Mouse (Mus musculus) left cerebral cortex, adult 9 months (tissue): ENCODE results near the gene Perp.
A peak's percentile ranks its signal among the peaks of the same experiment; 100 is the strongest.

Experiments
- DNase-seq, 2 experiments: peaks; one replicate each; pipeline ENCODE4 v3.0.0; 2022; ENCODE audit warnings: low spot score in 2 of 2

Perp gene

DNA sequence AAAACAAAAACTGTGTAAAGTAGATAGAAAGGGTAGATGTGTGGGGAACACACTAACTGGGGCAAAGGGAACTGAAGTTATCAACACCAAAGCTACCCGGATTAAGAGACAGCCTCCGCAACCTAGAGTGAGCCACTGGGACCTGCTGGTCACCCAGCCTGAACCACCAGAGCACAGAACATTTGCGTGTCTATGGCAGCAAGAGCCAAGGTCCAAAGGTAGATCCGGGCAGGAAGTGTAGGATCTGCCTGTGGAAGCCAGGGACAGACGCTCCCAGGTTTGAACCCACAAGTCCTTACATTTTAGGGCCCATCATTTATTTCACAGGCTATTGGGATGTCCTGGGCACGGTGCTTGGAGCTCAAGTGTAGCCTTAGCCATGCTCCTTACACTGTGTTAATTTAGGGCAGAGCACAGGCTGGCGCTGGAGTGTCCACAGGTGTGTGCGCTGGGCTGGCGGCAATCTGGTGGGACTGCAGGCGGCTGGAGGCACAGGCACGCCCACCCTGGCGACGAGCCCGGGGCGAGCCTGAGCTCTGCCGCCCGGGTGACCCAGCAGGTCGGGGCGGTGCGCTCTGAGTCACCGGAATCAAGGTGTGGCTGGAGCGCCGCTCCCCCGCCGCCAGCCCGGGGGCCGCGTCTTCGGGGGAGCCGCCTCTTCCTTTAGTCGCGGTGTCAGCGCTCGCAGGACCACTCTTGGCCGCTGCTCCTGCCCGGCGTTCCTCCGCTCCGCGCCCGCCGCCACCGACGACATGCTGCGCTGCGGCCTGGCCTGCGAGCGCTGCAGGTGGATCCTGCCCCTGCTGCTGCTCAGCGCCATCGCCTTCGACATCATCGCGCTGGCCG is at the start of gene Perp:
TSS of gene Perp (plus strand) at position 580 of the 846 bp plus-strand sequence.
- DNase-seq: peak in 1 of 2 experiments; percentile 9

GRCm38 (mm10) chr10:18811751-18812150 is 33.1 kb upstream of the Perp start:
- no peak for DNase-seq

DNA sequence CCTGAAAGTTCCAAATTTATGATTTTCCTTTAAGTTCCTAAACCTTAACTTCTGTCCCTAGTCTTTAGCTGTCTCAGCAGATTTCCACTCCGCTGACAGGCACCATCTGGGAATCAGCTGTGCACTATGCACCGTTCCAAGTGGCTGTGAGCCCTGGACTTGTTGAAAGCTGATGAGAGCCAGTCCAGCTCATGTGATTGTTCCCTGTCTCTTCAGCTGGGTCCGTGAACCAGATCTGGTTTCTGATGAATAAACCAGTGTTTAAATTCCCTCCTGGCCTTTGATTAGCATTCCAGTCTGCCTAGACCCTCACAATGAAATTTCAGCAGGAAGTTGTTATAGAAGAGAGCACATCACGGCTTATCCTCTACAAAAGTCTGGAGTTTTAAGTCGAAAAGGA is 28.3 kb upstream of the Perp start:
- DNase-seq: no peak

DNA sequence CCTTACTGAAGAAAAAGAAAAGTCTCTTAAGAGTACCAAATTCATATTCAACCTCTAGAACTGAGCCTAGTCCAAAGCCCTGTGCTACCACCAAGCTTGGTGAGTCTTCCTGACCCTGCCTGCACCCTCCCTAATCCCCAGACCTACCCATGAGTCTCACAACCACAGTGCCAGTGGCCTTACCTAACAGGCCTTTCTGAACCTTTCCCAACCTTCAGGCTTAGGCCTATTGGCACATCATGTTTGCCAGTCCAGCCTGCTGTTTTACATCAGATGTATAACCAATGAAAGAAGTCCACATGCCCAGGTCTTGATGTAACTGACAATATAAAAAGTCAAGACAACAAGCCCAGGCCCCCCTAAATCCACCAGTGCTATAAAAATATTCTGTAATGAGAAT is 19.7 kb upstream of the Perp start:
- no peak for DNase-seq

DNA sequence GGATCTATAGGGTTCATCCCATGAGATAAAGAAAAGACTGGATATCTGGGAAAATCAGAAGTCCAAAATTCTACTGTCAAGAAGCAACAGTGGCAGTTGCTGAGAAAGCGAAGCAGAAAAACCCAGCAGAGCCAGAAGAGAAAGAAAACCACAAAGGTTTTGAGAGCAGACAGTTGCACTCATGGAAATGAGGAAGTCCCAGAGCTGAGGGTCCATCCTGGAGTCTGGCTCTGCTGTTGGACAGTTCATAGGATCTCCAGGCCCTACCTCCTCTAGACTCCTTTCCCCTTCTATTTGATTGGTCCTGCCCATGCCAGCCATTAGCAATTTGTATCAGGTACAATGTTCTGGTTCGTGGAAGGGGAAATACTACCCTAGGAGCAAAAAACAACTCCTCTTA is 18.7 kb upstream of the Perp start:
- DNase-seq: no peak

DNA sequence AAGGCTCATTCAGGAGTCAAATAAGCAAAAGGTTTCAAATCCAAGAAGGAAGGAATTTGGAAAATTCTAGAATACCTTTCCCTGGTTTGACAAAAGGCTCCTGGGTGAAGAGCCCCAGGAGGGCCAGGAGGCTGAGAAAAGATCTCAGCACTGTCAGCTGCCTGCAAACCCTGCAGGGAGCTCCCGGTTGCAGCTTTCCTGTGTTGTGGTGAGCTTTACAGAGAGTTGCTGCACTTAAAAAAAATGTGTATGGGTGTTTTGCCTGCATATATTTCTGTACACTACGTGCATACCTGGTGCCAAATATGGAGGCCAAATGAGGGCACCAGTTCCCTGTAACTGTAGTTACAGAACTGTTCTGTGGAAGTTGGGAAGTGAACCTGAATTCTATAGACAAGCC is 16.9 kb upstream of the Perp start:
- DNase-seq: no peak

GRCm38 (mm10) chr10:18830359-18830758 is 14.5 kb upstream of the Perp start:
- DNase-seq: no peak

DNA sequence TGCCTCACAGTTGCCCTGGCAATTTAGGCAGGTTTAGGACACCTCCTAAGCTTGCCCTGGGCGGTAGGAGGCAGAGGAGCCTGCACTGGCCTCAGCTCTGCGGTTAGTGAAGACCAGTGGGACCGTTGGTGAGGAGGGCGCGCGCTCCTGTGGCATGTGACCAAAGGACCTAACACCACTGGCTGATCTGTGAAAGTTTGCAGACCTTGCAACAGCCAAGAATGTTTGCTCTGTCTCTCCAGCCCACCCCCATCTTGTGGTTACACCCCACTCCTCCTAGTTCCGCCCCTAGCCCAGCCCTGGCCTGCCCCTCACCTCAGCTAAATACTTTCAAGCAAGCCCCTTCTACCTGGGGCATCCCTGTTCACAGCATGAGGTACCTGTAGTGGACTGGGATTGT is 13.0 kb upstream of the Perp start:
- DNase-seq: no peak

GRCm38 (mm10) chr10:18834389-18834788 is 10.4 kb upstream of the Perp start:
- no peak for DNase-seq

DNA sequence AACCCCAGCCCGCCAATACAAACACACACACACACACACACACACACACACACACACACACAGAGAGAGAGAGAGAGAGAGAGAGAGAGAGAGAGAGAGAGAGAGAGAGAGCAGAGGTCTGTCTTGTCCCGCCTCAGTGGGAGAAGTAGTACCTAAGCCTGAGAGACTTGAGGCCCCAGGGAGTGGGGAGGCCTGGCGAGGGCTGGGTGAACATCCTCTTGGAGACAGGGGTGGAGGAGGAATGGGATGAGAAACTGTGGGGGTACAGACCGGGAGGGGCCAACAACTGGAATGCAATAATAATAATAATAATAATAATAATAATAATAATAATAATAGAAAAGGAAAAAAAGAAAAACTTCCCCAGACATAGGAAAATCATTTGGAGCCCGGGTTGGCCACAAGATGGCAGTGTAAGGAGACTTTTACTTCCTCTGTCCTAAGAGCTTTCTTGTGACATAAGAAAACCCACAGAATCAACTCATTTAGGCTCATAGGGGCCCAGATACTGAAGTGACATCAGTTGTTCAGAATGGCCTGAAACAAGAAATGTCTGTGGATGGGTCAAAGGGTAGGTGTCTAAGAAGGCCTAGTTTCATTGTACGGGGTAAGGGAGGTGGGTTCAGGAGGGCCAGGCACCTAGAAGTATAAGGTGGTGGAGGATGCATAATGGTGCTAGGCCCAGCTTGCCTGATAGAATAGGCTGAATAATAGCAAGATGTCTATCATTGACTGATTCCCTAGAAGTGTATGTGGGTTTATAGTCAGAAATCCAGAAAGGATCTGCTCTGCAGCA is 8.9 kb upstream of the Perp start:
- DNase-seq: peak in 1 of 2 experiments; percentile 19

- no peak for DNase-seq
Measured at GRCm38 (mm10) chr10:18839530-18839929, 5.3 kb upstream of the Perp start.

DNA sequence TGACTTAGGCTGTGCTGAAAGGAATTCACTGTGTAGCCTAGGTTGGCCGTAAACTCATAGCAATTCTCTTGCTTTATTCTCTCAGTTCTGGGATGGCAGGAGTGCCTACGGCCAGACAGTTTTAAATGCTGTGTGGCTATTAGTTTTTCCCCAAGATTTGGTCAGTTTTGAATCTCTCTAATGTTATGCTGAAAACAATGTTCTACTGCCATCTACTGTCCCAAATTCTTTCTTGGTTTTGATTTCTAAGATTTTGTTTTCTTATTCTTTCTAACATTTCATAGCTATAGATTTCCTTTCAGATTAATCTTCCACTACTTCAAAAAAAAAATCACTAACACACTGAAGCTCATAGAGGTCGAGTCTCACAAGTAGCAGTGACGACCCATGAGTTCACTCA is 4.1 kb upstream of the Perp start:
- DNase-seq: no peak

DNA sequence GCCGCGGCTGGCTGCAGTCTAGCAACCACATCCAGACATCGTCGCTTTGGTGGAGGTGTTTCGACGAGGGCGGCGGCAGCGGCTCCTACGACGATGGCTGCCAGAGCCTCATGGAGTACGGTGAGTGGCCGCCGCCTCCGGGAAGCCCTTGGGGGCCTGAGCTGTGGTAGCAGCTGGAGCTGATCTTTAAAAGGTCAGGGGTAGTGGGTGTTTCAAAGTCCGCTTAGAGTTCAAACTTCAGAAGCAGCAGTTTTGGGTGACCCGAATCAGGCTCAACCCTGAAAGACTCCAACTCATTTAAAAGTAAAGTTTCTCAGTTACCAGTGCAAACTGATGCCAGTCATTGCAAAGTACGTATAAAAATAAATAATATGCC is 455 bp downstream of the Perp start:
- DNase-seq: no peak

GRCm38 (mm10) chr10:18845711-18846110 is 891 bp downstream of the Perp start:
- DNase-seq: no peak

GRCm38 (mm10) chr10:18846474-18847264 is 1.8 kb downstream of the Perp start:
- DNase-seq: no peak

DNA sequence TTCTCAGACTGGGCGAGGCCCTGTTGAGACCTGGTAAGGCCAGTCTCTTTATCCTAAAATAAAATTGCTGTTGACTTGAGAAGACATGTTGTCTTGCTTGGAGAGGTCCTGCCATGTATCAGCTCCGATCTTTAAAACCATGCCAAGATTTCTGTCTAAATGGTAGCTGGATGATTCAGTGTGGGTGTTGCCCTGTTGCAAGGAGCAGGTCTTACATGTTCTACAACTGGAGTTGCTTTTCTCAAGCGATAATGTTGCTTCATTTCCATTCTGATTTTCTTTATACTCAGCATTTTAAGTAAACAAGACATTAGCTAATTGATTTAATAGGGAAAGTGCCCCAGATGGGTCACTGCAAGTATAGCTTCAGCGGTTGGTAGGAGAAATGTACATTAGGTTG is 5.4 kb downstream of the Perp start:
- DNase-seq: no peak

GRCm38 (mm10) chr10:18853417-18853816 is 8.6 kb downstream of the Perp start:
- DNase-seq: no peak

DNA sequence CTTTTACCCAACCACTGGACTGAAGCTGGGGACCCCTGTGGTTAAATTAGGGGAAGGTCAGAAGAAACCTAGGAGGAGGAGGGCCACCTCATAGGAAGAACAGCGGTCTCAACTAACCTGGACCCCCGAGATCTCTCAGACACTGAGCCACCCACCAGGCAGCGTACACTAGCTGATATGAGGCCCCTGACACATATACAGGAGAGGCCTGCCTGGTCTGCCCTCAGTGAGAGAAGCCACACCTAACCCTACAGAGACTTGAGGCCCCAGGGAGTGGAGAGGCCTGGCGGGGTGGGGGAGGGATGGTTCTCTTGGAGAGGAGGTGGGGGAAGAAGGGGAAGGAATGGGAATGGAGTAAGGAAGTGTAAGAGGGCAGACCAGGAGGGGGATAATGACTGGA is 12.4 kb downstream of the Perp start:
- DNase-seq: no peak

DNA sequence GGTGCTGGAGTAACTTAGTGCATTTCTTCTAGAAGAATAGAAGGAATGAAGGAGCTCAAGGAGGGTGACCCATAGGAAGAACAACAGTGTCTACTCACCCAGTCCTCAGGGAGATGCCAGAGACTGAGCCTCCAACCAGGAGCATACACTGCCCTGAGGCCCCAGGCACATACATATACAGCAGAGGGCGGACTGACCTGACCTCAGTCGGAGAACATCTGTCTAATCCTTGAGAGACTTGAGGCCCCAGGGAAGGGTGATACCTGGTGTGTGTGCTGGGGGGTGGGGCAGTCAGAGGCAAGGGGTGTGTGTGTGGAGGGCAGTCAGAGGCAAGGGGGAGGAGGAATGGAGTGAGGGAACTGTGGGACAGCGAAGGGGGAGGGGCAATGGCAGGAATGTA is 14.8 kb downstream of the Perp start:
- no peak for DNase-seq

DNA sequence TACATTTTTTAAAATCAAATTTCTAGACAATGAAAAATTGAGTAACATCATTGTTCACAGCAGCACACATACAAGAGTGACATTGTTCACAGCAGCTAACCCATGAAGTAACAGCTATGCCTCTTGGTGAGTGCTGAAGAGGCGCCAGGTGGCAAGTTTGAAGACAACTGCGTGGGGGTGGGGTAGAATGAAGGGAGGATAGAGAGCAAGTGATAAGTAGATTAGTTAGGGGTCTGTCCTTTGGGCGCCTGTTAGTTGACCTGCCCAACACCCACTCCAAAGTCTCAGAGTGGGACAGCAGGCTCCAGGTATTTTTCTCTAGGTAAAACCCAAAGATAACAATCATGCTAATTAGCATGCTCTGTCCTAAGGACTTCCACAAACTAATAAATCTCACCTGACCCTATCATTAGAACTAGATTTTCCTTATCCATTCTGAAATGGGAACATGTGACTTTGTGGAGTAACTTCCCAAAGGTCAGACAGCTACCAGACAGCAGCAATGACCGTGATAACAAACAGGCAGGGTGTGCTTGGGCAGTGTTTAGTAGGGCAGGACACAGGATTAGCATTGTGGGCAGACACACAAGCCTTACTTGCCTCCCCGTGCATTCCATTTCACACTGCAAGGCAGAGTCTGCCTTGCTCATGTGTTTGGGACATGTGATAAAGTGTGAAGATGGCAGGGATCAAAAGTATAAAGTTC is 15.5 kb downstream of the Perp start:
- DNase-seq: no peak

GRCm38 (mm10) chr10:18860831-18861230 is 16.0 kb downstream of the Perp start:
- no peak for DNase-seq

- no peak for DNase-seq
Measured at GRCm38 (mm10) chr10:18861418-18861817, 16.6 kb downstream of the Perp start.
